Mouse (Mus musculus) inflammation-experienced regulatory T-cells, adult 6 months (primary cell): Measurements from ENCODE around the gene Stxbp5. TPM values are rescaled to one million over a fixed set of nuclear protein-coding genes. Genes with fewer than 3 reads are reported as not detected.
A peak's percentile ranks its signal among the peaks of the same experiment; 100 is the strongest.
"Not testable (repeated sequence)": the region's sequence is repeated elsewhere in the genome, so short reads cannot be mapped to it uniquely, and the experiment has no call there.

Experiments
- ATAC-seq: one replicate; pipeline ENCODE4 v1.8.0; 2017
- polyA plus RNA-seq, 3 experiments: library from polyadenylated mRNA; unstranded; fragments of 100-300 nt; shearing (Covaris generic); gene quantifications; one replicate each; pipeline ENCODE4 v1.2.1; 2017

Stxbp5 gene
- 10 to 100 TPM in 2 of 3 experiments, 1 to 10 TPM in 1; 7.7 to 13.2 (median 13.0) TPM for polyA plus RNA-seq

GRCm38 (mm10) chr10:9901071-9901696, at the start of gene Stxbp5:
Stxbp5 (minus strand) TSS chr10:9901079.
- ATAC-seq = peak; percentile 29

GRCm38 (mm10) chr10:9912395-9912794, 11.5 kb upstream of the Stxbp5 start:
- ATAC-seq = no peak

DNA sequence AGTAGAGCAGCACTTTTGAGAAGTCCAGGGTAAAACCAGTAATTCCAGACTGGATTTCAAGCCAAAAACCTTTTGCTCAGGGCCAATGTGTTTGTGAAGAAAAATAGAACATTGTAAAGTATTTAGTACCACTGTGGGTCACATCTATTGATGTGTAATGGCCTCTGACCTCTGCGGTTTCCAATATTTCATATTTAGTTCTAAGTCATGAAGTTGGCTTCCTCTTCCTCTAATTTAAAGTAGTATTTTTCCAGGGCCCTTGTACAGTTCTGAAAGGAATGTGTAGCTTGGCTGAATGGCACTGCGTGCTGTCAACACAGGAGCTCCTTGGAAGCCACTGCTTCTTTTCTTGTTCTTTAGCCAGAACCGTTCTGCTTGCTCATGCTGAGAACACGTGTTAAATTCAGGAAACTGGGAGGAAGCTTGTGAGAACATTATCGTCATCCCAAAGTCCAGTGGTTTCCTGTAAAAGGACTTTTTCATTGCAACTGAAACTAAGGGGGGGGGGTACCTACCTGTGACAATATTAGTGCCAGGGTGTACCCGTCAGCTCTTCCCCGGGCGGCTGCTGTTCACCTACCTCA, 7.1 kb upstream of the Stxbp5 start:
- no peak for ATAC-seq

DNA sequence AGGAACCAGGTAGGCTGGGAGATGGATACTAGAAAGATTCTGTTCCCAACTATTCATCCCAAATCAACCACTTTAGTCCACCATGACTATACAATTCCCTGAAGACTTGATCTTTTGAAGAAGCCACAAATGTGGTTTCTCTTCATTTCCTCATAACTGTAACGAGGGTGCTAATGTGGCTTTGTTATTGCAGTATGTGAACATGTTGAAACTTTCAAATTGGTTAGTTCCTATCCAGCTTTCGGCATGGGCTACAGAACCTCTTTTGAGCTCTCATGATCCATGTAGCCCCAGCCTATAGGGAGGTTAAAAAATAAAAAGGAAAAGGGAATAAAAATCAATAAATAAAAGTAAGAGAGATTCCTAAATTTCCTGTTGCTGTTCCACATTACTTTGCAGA, 6.6 kb upstream of the Stxbp5 start:
- no peak for ATAC-seq

GRCm38 (mm10) chr10:9906185-9906584, 5.3 kb upstream of the Stxbp5 start:
- ATAC-seq = no peak

GRCm38 (mm10) chr10:9901697-9902239, 889 bp upstream of the Stxbp5 start:
- ATAC-seq = peak; percentile 94

GRCm38 (mm10) chr10:9900315-9901070, 386 bp downstream of the Stxbp5 start:
- peak; percentile 3 for ATAC-seq

DNA sequence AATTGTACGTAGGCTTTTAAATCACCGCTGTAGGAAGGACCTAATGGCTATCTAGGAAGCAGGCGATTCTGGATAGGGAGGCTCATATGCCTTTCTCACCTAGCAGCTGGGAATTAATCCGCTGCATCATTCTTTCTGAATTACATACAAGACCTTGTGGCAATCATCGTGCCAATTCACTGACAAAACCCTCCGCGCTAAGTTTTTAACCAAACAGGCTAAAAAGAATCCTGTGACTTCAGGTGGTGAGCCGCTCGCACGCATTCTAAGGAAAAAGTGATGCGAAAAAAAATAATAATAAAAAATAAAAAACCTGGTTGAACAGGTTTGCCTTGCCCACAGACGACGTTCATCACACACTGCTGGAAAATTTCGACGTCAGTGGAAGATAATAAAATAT, 1.1 kb downstream of the Stxbp5 start:
- no peak for ATAC-seq

DNA sequence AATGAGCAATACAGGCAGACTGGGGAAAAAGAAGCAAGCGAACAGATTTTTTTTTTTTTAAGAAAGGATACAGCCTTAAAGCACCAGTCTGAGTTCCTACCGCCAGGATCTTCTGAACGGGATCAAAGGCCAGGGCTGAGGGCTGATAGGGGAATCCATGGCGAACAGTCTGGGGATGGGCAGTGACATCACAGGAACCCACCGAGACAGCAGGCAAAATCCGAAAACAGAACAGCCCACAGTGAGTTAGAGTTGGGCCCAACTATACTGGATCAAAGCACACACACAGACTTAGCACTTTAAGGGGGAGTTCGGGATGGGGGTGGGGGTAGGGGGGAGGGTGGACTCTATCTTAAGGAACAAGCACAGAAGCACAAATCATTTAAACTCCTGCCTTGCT, 1.8 kb downstream of the Stxbp5 start:
- ATAC-seq = no peak

DNA sequence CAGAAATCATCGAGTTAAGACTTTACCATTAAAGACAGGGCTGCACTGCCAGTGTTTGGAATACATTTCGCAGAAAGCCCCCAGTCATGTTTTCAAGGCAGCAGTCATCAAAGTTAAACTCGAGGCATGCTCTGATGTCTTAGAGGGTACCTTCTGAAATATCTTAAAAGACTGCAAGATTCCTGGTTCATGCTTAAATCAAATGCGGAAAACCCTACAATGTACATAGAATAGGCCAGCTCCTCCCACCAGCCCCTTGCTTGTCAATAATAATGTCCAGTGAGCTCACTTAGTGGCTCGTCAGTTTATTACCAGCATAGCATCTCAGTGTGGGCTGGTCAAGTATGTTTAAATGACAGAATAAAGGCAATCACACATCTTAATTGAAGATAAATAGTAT, 3.0 kb downstream of the Stxbp5 start:
- no peak for ATAC-seq

DNA sequence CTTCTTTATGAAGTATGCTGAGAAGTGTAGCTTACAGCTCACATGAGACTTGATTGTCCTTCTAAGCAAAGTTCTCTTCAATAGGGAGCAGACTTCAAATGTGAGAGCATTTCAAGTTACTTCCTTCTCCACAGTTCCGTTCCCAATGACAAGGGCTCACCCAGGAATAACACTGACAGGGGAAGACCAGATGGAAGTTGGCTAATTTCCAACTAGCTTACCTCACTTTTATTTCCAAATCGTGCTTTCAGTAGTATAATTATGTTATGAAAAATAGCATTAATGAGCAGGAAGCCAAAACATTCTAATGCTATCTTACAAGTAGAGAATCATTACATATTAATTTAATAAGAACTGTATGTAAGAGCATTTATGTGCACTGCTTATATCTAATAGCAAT, 7.3 kb downstream of the Stxbp5 start:
- no peak for ATAC-seq

- no peak for ATAC-seq
These were observed 11.2 kb downstream of the Stxbp5 start for GRCm38 (mm10) chr10:9889651-9890050.

DNA sequence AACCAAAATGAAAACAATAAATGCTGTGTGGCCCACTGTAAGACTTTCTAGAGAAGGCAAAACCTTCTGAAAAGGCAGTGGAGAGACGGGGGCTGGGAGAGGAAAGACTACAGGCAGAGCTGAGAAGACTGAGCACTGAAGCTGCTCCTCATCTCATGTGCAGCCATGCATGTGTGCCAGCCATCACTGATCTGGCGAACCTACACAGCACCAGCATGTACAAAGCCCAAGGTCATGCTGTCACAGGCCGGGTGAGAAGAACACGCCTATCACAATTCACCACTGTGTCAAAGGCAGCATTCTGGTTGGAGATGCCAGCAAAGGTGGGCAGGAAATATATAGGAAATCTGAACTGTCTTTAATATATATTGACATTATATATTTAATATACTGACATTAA, 12.2 kb downstream of the Stxbp5 start:
- ATAC-seq = no peak

GRCm38 (mm10) chr10:9881781-9882320, 19.0 kb downstream of the Stxbp5 start:
- not testable (repeated sequence) for ATAC-seq

GRCm38 (mm10) chr10:9880070-9880728, 20.7 kb downstream of the Stxbp5 start:
- ATAC-seq = no peak

DNA sequence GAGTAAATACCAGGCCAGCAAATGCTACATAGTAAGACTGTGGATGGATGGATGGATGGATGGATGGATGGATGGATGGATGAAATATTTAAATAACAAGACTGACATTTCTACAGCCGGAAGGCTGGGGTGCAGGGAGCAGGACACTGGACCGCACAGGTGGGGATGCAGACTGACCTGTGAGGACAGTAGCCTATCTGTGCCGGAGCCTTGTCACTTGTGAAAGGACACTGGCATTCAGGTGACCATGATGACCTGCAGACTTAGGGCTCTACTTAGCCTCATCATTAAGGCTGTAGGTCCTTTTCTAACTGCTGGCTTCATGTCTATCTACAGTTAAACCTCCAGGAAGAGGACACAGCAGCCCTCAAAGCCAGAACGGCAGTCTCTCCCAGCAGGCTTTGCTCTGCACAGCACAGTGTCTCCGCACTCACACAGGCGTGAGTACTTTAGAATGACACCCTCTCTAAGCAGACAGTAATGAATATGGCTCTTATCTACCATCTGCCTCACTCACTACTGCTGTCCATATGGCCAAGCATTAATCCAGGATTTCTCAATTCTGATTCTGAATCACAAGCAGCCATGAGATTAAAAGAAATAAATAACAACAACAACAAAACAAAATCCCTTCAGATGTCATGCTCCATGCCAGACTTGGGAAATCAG, 21.9 kb downstream of the Stxbp5 start:
- ATAC-seq = no peak

- no peak for ATAC-seq
These were observed 25.0 kb downstream of the Stxbp5 start for GRCm38 (mm10) chr10:9875905-9876304.

GRCm38 (mm10) chr10:9872143-9872542, 28.7 kb downstream of the Stxbp5 start:
- no peak for ATAC-seq

GRCm38 (mm10) chr10:9866793-9867579, 33.9 kb downstream of the Stxbp5 start:
- no peak for ATAC-seq

DNA sequence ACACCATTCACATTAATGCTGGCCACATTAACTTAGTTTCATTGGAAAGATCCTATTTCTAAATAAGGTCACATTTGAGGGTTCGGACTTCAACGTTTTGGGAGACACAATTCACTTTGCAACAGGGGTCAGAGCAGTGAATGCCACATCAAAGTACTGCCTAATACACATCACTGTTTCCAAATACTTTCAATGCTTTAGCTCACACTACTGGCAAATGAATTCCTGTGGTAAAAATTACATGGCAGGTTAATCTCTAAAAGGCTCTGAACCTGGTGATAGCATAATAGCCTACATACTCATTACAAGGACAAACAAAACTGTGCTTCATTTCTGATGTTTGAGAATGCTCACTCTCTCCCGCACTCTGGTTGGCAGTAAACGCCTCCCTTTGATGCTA, 40.9 kb downstream of the Stxbp5 start:
- no peak for ATAC-seq

GRCm38 (mm10) chr10:9859476-9859875, 41.4 kb downstream of the Stxbp5 start:
- no peak for ATAC-seq
